Mouse (Mus musculus): ENCODE measurements around the gene Fbll1.

The Fbll1 gene

DNA sequence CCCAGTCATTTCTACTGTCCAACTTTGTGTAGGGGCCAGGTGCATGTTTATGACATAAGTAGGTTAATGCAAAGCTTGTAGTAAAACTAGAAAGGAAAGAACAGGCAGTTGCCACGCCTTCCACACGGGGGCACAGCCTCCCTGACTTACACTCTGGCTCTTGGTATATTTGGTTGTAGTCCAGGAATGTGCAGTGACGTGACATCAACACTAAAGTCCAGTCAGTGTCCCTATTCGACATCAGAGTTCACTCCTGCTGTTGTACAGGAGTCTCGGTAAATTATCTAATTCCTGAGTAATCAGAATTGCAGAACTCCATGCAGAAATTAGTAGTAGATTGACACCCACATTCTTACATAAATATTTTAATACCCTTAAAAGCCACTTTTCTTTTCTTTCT is 15.6 kb downstream of the Fbll1 start:
- no peak for DNase-seq (ENCODE audit: low spot score)

DNA sequence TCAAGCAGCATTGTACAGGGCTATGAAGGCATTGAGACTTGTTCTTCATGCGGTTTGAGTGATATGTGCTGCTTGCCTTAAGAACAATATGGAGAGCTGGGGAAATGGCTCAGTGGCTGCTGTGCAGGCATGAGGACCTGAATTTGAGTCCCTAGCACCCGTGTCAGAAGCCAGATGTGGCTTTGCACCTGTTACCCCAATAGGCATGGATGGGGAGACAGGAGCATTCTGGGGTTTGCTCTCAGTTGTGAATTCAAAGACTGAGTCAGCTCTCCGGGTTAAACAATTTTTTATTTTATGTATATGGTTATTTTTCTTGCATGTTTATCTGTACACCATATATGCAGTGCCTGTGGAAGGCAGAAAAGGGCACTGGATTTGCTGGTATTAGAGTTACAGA is 16.2 kb downstream of the Fbll1 start:
- no peak for DNase-seq (ENCODE audit: low spot score)

DNA sequence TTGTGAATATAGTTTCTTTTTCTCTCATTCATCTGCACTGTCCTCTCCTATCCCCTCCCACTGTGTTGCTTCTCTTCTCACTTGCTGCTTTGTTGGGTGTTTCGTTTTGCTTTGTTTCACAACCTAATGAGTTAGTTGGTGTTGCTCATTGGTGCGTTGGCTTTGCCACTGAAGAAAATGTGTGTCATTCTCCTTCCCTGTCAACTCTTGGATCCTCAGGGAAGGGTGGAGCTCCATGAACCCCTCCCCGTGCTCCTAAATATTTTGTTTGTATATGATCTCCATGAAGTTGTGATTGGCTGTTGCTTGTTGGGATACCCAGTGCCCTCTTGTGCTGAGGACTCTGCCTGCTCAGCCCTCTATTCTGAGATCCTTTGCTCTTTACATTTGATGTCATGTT is 18.3 kb downstream of the Fbll1 start:
- no peak for DNase-seq (ENCODE audit: low spot score)

DNA sequence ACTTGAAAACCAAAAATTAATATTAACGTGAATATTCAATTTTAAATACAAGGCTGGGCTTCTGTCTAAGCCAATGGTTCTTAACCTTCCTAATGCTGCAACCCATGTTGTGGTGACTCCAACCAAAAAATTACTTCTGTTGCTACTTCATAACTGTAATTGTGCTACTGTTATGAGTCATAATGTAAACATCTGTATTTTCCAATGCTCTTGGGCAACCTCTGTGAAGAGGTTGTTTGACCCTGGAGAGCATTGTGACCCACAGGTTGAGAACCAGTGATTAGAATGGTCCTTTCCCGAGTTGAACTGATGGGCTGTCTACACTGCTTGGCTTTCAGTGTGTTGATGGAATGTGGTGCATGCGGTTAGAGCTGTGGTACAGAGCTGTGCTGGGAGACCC is 22.2 kb downstream of the Fbll1 start:
- no peak for DNase-seq (ENCODE audit: low spot score)

DNA sequence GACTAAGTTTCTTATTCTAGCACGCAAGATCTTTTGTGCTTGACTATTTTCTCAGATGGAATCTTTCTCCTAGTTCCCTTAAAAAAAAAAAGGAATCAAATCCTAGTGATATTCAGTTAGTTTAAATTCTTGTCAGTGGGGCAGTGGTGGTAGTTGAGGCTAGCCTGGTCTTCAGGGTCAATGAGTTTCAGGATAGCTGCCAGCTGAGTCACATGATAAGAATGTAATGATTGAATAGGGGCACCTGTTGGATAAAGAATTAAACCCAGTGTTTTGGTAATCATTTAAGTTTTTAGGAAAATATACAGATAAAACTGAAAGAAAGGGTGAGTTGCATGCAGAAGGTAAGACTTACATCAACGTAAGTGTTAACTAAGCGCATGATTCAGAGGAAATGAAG is 23.1 kb downstream of the Fbll1 start:
- DNase-seq (ENCODE audit: low spot score), result no peak

DNA sequence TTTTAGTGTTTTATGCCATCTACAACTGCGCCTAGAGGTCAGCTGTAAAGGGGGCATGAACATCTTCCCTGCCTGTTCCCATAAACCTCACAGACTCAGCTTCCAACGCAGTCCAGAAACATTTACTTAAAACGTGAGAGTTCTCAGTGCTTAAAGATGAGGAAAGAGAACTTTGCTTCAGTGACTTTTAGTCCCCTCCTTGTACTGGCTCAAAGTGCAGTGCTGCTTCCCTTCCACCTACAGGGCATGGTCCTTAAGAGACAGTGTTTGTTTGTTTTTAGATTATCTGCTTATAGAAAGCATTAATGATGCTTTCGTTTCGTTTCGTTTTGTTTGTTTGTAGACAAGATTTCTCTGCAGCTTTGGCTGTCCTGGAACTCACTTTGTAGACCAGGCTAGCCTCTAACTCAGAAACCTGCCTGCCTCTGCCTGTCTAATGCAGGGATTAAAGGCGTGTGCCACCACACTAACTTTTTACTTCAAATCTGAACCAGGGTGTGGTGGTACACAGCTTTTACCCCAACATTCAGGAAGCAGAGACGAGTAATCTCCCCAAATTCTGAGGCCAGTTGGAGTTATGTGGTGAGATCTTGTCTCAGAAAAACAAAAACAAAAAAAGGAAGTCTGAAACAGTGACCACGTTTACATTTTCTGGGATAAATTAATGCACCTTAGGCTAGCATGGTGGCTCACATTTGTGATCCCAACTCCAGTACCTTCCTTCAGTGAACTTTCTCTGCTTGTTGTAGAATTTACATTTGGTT is 27.8 kb downstream of the Fbll1 start:
- DNase-seq (ENCODE audit: low spot score), result no peak

DNA sequence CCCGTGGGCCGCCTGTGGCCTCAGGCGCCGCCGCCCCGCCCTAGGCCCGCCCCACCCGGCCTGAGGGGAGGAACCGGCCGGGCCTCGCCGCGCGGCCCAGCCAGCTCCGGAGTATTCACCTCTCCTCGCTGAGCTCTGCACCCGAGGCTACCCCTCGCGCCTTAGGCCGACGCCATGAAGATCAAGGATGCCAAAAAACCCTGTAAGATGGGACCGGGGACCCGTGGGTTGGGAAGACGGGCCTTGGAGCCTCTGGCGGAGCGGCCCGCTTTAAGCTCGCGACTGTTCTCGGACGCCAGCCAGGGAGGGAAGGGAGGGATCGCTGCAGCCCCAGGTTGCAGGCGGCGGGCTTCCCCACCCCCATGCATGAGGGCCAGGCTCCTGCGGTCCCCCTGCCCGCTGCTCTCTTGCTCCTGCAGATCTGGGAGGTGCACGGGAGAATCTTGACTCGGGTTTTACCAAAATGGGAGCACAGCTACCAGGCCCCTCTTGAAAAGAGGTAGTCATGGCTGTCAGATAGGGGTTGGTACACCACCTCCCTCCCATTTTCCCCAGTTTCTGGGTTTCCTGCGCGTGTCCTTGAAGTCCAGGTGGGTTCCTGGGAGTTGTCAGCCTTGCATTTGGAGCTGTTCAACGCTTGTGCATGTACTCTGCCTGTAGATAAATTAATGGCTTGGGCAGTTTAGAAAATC is 28.8 kb downstream of the Fbll1 start:
- DNase-seq (ENCODE audit: low spot score), result peak; percentile 77

DNA sequence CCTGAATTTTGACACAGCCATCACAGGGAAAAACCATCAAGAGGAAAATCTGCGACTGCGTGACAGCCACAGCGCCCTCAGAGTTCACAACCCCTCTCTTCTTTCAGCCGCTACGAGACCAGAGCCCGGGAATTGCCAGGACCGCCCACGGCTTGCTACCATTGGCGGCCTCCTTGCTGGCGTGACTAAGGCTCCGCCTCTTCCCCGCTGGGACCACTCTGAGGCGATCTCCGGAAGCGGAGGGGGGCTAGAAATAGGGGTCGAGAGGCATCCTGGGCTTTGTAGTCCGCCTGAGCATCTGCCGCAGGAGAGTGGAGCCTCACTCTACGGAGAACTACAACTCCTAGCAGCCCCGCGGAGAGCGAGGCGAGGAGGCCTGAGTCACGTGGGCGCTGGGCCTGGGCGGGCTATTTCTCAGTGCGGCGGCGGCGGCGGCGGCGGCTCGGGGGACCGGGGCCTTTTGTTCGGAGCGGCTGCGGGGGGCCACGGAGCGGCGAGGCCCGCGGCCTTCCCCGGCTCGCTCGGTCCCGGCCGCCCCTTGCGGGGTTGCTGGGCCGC is 29.4 kb downstream of the Fbll1 start, which contains the start of gene Pank3:
Pank3 (plus strand) TSS at position 297 of the 558 bp plus-strand sequence.
- peak; percentile 96 for DNase-seq (ENCODE audit: low spot score)

DNA sequence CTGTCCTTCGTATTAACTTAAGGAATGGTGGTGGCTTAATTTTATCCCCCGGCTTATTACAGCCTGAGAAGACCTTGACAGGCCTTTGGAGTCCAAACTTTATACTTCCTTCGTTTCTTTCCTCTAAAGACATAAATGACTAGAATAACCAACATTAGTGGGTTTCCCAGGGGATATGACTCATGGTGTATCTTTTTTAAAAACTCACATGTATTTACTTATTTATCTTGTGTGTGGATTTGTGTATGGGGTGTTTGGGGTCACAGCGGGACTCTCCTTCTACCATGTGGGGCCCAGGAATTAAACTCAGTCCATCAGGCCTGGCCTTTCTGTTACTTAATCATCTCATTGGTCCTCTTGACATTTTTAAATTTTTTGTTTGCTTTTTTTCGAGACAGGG is 31.8 kb downstream of the Fbll1 start:
- DNase-seq (ENCODE audit: low spot score), result no peak

DNA sequence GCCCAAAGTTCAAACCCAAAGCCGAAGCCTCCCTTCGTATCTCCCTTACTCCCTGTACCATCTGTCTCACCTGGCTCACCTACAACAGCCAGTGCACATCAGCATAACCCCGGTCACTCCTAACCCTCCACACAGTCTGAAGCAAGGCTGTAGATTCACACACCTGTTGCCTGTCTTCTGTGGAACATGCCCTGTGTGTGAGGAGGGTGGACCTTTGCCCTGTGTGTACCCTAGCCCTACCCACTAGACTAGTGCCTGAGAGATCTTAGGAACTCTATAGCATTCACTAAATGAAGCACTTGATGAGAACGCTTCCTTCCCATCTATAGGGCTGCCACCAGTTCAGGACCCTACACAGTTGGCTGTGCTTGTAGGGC is 38.1 kb downstream of the Fbll1 start:
- no peak for DNase-seq (ENCODE audit: low spot score)

DNA sequence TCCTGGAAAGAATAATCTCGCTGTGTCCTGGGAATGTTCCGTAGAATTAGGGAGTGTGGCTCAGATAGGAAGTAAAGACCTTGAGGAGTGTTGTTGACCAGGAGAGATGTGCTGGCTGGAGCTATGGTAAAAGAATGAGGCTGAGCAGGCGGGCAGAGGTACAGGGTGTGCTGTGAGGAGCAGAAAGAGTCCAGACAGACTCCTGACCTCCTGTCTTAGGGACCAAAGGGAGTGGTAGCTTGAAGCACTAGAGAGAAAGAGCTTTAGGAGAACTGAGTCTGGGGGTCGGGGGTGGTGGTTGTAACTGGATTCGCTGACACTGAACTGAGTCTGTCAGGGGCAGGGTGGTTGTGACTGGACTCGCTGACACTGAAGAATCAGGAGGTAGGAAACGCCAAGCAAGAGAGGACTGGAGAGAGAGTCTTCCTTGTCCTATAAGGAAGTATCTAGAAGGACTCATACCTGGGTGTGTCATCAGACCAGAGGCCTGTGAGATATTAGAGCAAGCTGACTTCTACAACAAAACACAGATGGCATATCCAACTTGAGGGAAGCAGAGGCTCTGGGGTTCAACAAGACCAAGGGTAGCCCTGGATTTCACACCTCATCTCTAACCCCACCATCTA is 38.6 kb downstream of the Fbll1 start:
- no peak for DNase-seq (ENCODE audit: low spot score)

DNA sequence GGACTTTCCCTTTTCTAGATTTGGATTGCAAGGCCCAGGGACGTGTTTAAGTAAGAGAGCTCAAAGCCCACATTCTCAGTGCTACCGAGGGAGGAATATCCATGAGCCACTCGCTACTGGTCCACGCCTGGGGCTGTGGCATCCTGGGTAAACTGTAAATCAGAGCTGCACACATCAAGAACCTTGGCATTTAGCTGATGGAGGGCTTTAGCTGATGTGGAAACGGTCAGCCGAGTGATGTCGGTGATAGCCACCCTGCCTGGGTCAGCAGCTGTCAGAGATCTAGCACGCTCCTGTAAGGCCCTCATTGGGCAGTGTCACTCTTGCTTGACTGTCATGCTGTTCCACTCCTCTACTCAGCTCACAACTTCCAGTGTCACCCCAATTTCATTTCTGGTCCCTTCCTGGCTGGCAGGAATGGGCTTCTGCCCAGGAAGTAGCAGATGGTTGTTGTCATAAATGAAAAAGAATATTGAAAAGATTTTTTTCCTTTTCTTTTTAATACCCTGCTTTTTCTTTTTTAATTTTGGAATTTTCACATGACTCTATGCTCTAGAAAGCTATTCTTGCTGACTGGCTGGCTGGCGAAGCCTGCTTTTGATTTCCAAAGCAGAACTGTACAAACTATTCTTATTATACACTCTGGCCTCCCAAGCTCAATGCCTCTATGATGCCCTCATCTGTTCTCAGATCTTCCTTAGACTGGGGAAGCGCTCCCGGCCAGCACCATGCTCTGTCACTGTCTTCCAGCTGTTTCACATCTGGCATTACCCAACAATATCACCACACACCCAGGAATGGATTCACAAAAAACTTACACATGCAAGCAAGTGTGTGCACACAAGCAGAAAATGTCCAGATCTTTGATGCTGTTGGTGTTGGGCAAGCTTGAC is 42.0 kb downstream of the Fbll1 start:
- DNase-seq (ENCODE audit: low spot score), result no peak

DNA sequence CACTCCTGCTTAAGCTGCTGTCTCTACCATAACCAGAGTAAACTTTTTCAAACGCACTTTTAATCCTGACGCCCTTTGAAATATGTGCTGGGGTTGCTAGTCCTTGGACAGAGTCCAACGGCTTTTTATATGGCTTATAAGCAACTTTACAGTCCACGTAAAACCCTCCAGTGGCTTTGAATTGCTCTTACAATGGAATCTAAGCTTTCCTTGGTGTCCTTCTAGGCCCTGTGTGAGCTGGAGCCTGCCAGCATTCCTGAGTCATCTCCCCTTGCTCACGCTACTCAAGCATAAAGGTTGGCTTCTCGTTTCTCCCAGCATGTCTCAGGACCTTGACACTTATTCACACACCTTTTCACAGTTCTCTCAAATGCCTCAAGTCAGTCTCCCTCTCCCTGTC is 43.1 kb downstream of the Fbll1 start:
- DNase-seq (ENCODE audit: low spot score), result no peak

DNA sequence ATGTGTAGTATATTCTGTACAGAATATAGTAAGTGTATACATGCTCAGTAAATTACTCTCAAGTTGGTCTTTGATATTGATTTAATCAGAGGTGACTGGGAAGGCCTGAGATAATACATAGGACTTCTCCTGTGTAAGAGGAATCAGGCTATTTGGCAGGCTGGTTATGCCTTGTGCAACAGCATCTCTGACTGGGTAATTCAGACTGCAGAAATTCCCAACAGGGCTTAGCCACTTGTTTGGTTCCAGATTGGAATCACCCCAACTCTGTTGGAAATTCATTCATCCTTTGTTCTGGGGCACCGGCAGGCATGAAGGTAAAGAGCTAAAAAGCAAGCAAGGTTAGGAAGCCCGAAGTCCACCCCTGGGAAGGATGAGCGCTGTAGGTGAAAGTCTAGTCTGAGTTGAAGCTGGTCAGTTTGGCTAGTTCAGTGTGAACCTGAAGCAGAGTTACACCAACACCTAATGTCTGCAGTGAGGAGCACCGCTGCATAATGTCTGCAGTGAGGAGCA is 43.7 kb downstream of the Fbll1 start:
- DNase-seq (ENCODE audit: low spot score), result no peak

DNA sequence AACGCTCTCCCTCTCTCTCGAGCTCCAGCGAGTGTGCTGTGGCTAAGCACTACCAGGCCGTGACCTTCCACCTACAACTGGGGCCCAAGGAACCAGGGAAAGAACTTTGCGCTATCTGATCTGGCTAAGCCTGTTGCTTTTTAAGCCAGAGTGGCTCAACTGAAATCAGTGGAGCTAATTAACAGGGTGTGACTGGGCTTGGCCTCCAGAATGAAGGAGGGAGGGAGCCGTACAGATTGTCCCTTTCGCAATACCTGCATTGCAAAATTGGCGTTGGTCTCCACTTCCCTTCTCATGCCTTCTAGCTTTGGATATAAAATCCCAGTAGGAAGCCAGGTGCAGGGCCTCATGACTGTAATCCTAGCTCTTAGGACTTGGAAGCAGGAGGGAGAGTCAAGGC is 48.1 kb downstream of the Fbll1 start:
- peak; percentile 84 for DNase-seq (ENCODE audit: low spot score)

Data from urinary bladder, postnatal 14 days (tissue).